Mouse (Mus musculus): ENCODE measurements around the gene Kdr.
"Not testable (repeated sequence)": the region's sequence is repeated elsewhere in the genome, so short reads cannot be mapped to it uniquely, and the experiment has no call there.

Gene Kdr

DNA sequence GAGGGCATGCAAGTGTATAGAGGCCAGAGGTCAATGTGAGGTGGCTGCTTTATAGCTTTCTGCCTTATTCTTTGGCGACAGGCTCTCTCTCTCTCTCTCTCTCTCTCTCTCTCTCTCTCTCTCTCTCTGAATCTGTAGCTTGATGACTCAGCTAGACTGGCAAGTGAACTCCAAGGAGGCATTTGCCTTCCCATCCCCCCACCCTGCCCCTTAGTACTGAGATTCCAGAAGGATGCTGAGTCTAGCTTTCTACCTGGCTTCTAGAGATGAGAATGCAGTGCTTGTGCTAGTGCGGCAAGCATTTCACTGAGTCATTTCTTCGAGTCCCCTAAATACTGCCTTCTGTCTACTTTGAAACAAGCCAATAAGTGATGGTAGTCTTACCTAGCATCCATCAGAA is 21.7 kb downstream of the Kdr start:
- DNase-seq = no peak

DNA sequence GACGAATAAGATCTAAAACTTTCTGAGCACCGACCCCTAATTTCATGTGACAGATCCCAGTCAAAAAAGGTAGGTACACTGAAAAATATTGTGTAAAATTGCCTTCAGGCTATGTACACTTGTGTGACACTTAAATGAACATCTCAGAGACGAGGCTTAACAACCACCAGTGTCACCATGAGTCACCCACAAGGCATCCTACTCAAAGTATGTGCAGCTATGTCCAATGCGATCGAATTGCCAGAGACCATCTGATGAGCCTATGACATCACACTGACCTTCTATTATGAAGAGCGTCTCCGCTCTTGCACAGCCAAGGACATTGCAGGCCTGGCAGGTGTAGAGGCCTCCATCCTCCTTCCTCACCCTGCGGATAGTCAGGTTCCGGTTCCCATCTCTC is 22.4 kb downstream of the Kdr start:
- no peak for DNase-seq

DNA sequence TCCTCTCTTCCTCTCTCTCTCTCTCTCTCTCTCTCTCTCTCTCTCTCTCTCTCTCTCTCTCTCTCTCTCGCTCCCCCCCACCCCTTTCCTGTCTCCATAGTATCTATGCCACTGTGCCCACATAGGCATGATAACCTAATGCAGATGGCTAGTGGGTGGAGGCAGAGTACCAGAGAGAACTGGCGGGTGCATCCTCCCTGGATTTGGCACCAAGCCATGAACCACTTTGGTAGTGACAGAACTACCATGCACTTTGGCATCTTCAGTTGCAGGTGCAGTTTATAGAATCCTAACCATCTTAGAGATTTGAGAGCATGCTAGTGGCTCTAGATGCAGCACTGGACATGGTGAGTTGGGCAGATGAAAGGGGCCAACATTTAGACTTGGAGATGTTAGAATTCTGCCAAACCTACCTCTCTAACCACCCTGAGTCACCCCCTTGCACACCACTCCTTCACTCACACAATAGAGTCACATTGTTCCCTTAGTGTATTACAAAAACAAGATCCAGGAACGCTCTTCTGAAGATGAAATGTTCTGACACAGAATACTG is 23.4 kb downstream of the Kdr start:
- no peak for DNase-seq

DNA sequence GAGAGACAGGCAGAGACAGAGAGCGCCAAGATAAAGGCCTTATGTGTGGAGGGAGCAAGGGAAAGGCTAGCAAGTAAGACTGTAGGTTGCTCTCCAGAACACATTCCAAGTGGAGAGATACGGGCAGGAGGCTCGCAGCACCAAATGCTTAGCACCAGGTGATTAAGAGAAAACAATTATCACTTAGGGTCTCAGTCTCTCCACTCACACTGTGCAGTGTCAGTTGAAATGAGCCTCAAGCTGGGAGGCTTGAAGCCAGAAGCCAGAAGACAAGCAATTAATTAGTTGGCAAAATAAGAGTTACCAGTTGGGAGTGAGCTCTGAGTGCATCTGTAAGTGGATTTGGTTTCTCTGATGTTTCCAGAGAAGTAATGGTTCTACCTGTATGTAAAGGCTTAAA is 24.0 kb downstream of the Kdr start:
- DNase-seq = no peak

DNA sequence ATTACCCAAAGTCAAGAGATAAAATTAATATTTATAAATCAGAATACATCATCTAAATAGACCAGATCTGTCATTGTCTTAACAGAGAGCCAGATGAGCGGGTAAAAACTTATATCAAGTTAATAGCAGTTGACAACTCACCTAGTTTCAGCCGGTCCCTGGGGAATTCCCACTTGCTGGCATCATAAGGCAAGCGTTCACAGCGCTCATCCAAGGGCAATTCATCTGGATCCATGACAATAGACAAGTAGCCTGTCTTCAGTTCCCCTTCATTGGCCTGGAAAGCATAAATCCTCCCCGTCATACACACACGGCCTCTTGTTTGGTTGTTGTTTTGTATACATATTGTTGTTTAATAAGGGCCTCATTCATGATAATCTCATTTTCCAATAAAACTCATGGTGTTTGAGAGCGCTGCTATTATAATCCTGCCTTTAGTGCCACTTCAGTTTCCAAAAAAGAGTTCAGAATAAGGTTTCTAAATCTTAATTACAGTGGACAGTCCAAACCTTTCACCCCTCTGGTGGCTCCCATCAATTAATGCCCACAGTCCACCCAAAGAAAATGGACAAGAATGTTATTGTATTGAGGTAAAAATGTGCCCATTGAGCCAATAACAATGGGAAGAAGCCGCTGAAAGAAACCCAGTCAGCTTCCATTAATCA is 26.0 kb downstream of the Kdr start:
- no peak for DNase-seq

DNA sequence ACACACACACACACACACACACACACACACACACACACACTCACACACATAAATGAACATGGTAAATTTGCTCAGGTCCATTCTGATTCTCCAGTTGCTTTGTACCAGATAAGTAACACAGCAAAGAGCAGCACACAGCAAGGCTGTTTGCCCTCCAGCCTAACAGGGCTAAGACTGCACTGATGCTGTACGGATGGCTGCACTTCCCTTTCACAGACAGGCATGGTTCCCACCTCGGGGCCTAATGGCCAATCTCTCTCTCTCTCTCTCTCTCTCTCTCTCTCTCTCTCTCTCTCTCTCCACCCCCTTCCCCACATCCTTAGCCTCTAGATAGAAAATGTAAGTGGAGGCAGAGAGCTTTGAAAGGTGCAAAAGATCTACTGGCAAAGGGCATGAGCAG is 27.4 kb downstream of the Kdr start:
- no peak for DNase-seq

DNA sequence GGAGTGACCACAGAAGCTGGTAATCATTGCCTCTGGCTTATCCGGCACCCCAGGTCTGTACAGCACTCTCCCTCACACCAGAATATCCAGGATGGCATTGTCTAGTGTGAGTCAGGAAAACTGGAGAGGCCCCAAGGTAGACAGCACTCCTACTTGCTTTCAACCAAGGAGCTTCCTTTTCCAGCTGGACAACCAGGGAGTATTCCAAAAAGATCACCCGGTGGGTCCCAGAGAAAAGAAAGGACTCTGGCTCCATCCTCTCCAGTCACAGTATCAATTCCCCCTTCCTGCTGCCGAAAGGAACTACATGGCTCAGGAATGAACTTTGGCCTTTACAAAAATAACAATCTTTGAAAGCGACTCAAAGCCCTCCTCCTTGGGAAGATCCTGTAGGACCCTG is 32.9 kb downstream of the Kdr start:
- DNase-seq = no peak

DNA sequence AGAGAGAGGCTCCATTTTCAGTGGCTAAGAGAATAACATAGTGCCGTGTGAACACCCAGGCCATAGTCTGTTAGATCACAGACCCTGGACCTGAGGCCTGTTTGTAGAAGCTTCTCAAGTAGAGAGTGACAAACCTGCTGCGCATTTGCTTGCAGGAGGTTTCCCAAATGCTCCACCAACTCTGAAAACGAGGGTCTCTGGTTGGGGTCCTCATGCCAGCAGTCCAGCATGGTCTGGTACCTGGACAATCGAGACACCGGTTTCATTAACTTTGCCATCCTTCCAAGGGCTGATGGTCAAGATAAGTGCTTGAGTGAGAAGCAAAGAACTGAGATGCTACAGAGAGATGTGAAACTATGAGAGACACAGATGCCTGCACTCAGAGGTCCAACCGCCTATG is 35.0 kb downstream of the Kdr start:
- no peak for DNase-seq

DNA sequence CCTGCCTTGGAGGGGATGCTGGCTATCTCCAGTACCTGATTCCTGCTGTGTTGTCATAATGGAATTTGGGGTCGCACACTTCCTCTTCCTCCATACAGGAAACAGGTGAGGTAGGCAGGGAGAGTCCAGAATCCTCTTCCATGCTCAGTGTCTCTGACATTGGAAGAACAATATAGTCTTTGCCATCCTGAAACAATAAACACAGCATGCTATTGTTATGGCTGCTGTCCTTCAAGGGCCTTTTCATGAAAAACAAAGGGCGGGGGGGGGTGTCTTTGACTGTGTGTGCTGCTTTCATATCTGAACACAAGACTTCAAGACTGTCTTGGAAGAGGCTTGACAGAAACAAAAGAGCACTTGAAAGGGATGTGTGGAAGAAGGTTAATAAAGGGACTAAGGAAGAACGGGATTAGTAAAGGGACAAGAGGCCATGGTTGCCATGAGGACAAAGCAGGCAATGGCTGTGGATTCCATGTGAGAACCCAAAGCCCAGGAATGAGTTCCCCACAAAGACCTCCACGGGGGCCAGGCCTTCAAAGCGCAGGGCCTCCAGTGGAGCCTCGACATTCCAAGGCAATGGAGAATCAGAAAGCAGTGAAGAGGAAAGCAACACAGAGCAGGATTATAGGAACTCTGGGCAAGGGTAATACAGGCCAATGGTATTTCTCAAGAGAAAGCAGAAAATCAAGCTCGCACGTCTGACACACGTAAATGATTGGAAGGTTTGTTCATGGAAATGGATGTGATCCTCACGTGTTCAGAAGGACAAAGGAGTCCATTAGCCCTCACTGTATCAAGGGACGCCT is 36.3 kb downstream of the Kdr start:
- DNase-seq = no peak

DNA sequence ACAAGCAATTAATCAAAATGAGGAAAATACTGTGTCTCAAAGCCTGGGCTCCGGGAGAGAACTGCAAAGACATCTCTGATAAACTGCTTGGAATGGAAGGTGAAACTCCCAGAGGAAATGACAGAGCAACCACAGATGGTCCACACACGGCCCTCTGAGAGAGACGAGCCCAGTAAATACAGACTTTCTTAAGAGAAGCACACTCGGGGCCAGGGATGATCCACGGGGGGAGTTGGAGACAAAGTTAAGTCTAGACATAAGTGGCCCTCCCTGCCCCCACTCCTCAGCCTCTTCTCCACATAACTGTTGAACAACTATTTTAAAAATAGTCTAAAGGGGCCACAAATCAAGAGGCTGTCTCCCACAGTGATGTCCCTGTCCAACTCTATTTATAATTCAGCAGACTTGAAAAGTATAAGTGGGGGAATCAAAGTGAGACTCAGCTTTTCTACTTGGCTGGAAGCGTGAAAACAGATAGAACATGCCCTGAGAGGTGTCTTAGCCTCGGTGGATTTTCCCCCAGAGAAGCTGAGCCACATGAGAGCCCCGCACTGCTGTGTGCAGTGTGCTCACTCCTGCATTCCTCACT is 39.0 kb downstream of the Kdr start:
- DNase-seq = no peak

DNA sequence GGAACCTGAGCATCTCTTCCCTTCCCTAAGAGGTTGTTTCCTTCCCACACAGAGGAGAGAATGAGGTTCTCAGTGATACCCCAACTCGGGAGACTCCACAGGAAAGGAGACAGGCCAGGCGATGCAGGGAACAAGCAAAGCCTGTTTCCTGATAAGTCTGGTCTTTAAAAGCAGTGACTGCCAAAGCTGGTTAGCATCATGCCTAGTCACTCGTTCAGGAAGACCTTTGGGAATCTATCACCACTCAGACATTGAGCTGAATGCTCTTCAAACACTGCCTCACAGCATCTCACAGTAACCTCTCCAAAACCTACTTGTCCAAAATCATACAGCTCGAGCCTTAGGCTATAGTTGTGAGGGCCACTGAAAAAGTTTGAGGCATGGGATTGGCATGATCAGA is 40.2 kb downstream of the Kdr start:
- no peak for DNase-seq

DNA sequence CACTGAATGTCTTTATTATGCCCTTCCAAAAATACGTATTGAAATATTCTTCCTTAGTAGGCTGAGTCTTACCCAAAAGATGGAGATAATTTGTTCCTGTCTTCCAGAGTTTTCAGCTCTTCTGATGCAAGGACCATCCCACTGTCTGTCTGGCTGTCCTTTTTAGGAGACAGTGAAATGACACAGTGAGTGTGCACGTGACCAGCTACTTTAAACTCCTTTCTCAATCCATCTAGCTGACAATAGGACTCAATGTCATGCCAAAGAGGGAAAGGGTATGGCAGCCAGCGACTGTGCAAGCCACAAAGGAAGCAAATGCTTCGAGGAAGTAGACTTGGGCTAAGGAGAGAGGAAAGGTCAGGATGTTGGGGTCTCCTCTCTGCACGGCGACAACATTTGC is 42.0 kb downstream of the Kdr start:
- no peak for DNase-seq

DNA sequence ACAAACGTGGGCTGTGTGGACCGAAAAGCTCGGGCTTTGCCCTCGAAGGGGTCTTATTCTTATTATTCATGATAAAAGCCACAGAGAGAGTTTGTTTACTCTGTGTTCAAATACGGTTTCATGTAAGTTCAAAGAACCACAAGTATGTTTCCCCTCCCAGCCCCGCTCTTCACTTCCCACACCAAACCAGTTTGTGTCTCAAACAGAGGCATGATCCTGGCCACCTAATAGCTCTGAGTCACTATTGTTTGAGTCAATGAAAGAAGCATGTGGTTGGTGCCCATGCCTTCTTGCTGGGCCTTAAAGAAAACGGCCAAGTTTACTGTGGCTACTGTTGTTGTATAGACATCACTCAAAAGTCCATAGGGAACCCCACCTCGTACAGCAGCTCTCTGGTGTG is 43.0 kb downstream of the Kdr start:
- DNase-seq = no peak

DNA sequence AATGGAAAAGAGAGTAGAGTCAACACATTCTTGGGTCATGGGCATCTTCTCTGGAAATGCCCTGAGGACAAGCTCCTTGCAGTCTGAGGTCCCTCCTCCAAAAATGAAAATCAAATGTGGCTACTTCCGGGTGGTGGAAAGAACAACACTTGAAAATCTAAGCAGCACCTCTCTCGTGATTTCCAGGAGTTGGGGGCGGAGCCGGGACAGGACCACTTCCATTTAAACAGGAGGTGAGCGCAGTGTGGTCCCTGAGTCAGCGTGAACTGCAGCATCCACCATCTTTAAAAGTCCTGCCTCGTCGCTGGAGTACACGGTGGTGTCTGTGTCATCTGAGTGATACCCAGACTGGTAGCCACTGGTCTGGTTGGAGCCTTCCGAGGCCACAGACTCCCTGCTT is 44.1 kb downstream of the Kdr start:
- no peak for DNase-seq

DNA sequence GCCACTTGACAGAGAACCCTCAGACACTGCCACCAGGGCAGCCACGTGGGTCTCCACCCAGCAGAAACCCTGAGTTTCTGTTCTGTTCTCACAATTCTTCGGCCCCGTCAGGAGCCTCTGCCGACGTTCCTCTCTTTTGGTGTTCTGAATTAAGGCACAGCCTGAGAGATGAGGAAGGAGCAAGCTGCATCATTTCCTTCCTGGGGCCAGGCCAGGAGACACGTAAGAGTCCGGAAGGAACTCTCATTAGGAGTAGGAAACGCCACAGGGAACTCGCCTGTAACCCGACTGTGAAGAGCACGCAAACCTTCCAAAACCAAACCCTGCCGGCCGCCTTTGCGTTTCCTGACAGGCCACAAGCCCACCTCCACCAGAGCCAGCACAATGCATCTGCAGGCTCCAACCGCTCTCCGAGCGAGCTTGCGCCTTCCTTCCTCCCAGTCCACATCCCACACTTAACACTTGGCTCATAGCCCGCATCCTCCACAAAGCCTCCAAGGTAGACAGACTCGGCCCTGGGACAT is 44.7 kb downstream of the Kdr start:
- DNase-seq = no peak

DNA sequence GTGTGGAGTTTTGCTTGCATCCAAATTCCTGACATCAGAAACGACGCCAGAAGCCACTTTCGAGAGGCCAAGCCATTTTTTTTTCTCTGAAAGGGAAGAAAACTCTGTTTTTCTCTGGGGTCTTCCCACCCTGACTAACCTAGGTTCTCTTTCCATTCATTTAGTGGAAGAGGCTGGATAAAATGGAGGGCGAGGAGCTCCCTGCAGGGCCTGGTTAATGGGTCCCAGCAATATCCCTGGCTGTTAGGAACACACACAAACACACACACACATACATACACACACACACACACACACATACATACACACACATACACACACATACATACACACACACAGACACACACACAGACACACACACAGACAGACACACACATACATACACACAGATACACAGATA is 46.8 kb downstream of the Kdr start:
- not testable (repeated sequence) for DNase-seq

DNA sequence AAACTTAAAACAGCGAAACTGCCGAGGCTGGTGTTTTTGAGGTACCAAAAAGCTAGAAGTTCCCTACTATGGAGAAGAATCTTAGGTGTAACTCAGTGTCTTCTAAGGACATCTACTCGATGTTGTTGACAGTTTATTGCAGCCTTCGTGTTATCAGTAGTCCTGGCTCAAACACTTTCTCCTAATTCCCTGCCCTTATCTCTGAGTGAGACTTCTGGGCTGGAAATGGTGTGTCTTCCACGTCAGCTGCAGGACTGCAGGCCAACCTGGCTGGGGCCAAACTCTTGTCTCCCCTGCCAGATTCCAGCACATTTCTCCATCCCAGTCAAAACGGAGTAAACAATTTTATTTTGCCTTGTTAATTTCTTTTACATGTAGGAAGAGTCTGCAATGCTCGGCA is 48.3 kb downstream of the Kdr start:
- DNase-seq = no peak

DNA sequence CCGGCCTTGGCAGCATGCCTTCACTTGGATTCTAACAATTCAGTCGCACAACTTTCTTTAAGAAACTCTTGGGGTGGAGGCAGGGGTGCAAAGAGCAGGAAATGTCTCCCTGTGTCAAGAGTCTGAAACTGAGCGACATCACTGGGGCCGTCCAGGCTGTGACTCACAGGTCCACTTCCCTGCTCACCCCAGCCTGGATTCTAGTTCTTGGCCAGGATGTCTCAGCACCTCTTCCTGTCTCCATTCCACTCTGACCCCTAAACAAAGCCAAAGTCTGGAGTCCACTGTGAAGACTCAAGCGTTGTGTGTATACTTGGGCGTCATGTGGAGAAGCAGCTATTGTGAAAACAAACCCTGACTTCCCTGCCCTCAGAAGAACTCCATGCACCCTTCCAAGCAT is 55.6 kb downstream of the Kdr start:
- DNase-seq = no peak

DNA sequence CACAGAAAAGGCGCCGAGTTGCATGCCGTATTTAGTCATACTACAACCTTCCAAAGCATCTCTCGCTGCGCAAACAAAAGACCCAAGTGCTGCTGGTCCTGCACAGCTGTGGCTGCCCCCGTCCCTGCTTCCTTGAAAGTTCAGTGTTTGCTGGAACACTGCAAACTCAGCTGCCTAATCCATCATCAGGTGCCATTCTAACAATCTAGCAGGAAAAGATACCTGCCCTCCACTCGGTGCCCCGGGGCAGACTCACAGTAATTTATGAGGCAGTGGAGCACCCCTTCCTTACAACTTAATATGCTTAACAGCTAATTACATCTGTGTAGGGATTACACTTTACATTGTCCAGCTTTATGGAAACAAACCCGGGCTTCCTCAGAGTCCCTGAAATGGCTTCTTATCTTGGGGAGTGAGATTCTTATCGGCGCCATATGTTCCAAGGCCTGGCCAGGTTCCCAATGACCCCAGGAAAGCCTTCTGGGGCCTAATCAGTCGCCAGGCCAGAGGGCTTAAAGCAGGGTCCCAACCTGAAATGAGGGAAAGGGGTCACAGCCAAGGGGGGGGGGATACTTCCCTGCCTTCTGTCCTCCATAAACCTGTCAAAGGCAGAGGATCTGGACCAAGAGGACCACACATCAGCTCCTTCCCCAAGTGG is 56.4 kb downstream of the Kdr start:
- no peak for DNase-seq

DNA sequence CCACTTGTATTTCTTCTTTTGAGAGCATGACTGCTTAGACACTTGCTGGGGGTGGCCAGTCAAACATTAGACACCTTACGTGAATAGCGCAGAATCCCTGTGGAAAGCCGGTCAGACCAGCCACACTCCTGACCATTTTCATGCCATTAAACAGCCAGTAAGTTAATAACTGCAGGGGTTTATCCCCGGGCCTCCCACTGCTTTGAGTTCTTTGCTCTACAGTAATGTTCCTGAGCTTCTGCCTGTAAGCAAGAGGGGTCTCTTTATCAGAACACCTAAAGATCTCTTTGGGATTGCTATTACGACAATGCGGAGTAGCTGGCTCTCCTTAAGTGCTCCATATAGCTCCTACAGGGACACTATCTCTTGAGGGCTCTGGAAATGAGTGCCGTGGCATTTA is 58.7 kb downstream of the Kdr start:
- DNase-seq = no peak

DNA sequence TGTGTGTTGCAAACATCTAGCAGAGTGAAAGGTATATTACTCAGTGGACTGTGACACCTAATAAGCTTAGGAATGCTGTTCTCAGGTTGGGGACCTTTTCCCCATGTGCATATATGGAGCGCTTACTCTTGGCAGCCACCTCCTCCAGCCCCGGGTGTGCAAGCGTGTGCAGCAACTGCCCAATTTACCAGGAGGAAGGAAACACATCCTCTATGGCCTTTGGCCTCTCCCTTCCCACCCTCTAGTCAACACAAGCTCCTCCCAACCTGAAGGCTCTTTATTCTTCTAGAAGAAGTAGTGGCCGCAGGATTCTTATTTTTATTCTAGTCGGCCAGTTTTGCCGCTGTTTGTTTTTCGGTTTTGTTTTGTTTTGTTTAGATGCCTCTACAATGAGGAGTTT is 60.1 kb downstream of the Kdr start:
- no peak for DNase-seq

DNA sequence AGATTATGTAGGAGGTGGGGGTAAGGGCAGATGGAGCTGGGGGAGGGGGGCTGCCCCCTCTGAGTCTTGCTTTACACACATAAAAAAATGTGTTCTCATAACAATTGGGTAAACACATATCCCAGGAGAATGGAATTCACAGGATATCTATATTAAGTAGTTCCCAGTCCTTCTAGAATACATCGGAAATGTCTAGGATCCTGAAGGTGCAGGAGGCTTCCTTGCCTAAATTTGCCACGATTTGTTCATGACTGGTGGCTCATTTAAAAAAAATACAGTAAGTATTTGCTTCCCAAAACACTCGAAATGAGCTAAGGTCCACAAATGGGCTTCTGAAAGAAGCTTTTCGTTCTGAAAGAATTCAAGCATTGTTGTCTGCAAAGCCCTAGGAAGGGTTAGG is 61.0 kb downstream of the Kdr start:
- no peak for DNase-seq

DNA sequence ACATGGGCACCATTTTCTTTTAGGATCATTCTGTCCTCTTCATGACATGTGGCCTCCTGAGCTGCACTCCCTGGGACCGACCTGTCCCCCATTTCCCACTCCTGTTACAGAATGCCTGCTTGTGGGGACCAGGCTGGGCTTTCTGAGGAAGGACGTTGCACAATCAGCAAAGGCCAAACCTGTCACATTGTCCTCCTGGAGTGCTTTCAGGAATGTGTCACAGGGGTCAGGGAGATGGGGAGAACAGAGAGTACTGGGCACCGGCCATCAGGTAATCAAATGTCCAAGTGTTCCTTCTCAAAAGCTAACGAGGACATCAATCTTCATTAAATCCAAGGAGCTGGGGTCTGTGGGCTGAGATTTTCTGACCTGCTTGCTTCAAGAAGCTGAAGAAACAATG is 72.2 kb downstream of the Kdr start:
- no peak for DNase-seq
